Mouse (Mus musculus): ENCODE results near the gene Ism1. TPM values are rescaled to one million over a fixed set of nuclear protein-coding genes. Genes with fewer than 3 reads are reported as not detected.
A peak's percentile ranks its signal among the peaks of the same experiment; 100 is the strongest.

The Ism1 gene
- polyA plus RNA-seq (2015; fragmentation: Nextera tagmentation; extraction: Ambion mirVana): 0.03 TPM in 1 of 2 replicates, not detected in the other

- Histone ChIP-seq H3K27me3 (peaks cover 58% of the 10 kb centered on the region), H3K4me2 (peak within 1 kb of the TSS; percentile 65), H3K9ac (no peak within 1 kb of the TSS; the same call in 1 of the 2 replicates), H3K27ac (replicated peaks) (no peak within 1 kb of the TSS), H3K36me3 (replicated peaks) (no peaks in the 10 kb centered on the region), H3K4me1 (replicated peaks) (no peaks in the 10 kb centered on the region), H3K4me3 (replicated peaks) (peak within 1 kb of the TSS; percentile 54), H3K9me3 (replicated peaks) (no peaks in the 10 kb centered on the region)
- ATAC-seq (ENCODE audit: insufficient read depth): peak; percentile 34
- under 1% methylated on average over 34 of the region's 39 CpGs for WGBS (ENCODE audit: insufficient replicate concordance)
Observed at GRCm38 (mm10) chr2:139677809-139678274, at the start of gene Ism1. Gene Ism1, plus strand, starts transcription at chr2:139678178.

- Histone ChIP-seq H3K9me3 (replicated peaks) (no peaks in the 10 kb centered on the region), H3K9ac (no peak overlapping the region), H3K27ac (replicated peaks) (no peak overlapping the region), H3K4me1 (replicated peaks) (no peaks in the 10 kb centered on the region), H3K4me3 (replicated peaks) (no peak overlapping the region), H3K27me3 (no peaks in the 10 kb centered on the region), H3K36me3 (replicated peaks) (no peaks in the 10 kb centered on the region), H3K4me2 (no peak overlapping the region)
- 59% methylated on average over 4 of the region's 4 CpGs for WGBS (ENCODE audit: insufficient replicate concordance)
- no peak for ATAC-seq (ENCODE audit: insufficient read depth)
Observed at GRCm38 (mm10) chr2:139628731-139629130, 49.2 kb upstream of the Ism1 start.

GRCm38 (mm10) chr2:139629653-139630052 is 48.3 kb upstream of the Ism1 start:
- WGBS (ENCODE audit: insufficient replicate concordance): 77% methylated on average over 3 of the region's 3 CpGs
- ATAC-seq (ENCODE audit: insufficient read depth): no peak

GRCm38 (mm10) chr2:139634506-139634905 is 43.5 kb upstream of the Ism1 start:
- Histone ChIP-seq H3K27ac (replicated peaks) (no peak overlapping the region), H3K4me1 (replicated peaks) (no peaks in the 10 kb centered on the region), H3K9me3 (replicated peaks) (no peaks in the 10 kb centered on the region), H3K36me3 (replicated peaks) (no peaks in the 10 kb centered on the region), H3K9ac (no peak overlapping the region), H3K4me2 (no peak overlapping the region), H3K27me3 (no peaks in the 10 kb centered on the region), H3K4me3 (replicated peaks) (no peak overlapping the region)
- 57% methylated on average over 4 of the region's 4 CpGs for WGBS (ENCODE audit: insufficient replicate concordance)
- no peak for ATAC-seq (ENCODE audit: insufficient read depth)

More at GRCm38 (mm10) chr2:139629653-139630052, 48.3 kb upstream of the Ism1 start:
- Histone ChIP-seq H3K4me1 (replicated peaks) (no peaks in the 10 kb centered on the region), H3K27me3 (no peaks in the 10 kb centered on the region), H3K9me3 (replicated peaks) (no peaks in the 10 kb centered on the region), H3K9ac (no peak overlapping the region), H3K27ac (replicated peaks) (no peak overlapping the region), H3K36me3 (replicated peaks) (no peaks in the 10 kb centered on the region), H3K4me3 (replicated peaks) (no peak overlapping the region), H3K4me2 (no peak overlapping the region)

- H3K4me2 ChIP-seq: no peak overlapping the region
- H3K4me3 ChIP-seq (replicated peaks): no peak overlapping the region
- H3K9ac ChIP-seq: no peak overlapping the region
- H3K27ac ChIP-seq (replicated peaks): no peak overlapping the region
- WGBS (ENCODE audit: insufficient replicate concordance): 32% methylated on average over 2 of the region's 2 CpGs
- H3K9me3 ChIP-seq (replicated peaks): no peaks in the 10 kb centered on the region
- H3K36me3 ChIP-seq (replicated peaks): no peaks in the 10 kb centered on the region
- no peak for ATAC-seq (ENCODE audit: insufficient read depth)
- no peaks in the 10 kb centered on the region for H3K27me3 ChIP-seq
- no peaks in the 10 kb centered on the region for H3K4me1 ChIP-seq (replicated peaks)
Observed at GRCm38 (mm10) chr2:139637861-139638260, 40.1 kb upstream of the Ism1 start.

- Histone ChIP-seq H3K4me1 (replicated peaks) (no peaks in the 10 kb centered on the region), H3K9me3 (replicated peaks) (no peaks in the 10 kb centered on the region), H3K36me3 (replicated peaks) (no peaks in the 10 kb centered on the region), H3K4me3 (replicated peaks) (no peak overlapping the region), H3K4me2 (no peak overlapping the region), H3K27ac (replicated peaks) (no peak overlapping the region), H3K9ac (no peak overlapping the region), H3K27me3 (no peaks in the 10 kb centered on the region)
- ATAC-seq (ENCODE audit: insufficient read depth): no peak
- WGBS (ENCODE audit: insufficient replicate concordance): 38% methylated on average over 7 of the region's 7 CpGs
Observed at GRCm38 (mm10) chr2:139641757-139642385, 36.1 kb upstream of the Ism1 start.

- 56% methylated on average over 3 of the region's 3 CpGs for WGBS (ENCODE audit: insufficient replicate concordance)
- Histone ChIP-seq H3K9ac (no peak overlapping the region), H3K4me2 (no peak overlapping the region), H3K4me1 (replicated peaks) (no peaks in the 10 kb centered on the region), H3K27ac (replicated peaks) (no peak overlapping the region), H3K9me3 (replicated peaks) (no peaks in the 10 kb centered on the region), H3K27me3 (no peaks in the 10 kb centered on the region), H3K4me3 (replicated peaks) (no peak overlapping the region), H3K36me3 (replicated peaks) (no peaks in the 10 kb centered on the region)
- no peak for ATAC-seq (ENCODE audit: insufficient read depth)
Observed at GRCm38 (mm10) chr2:139649518-139649917, 28.5 kb upstream of the Ism1 start.

- Histone ChIP-seq H3K27me3 (no peaks in the 10 kb centered on the region), H3K36me3 (replicated peaks) (no peaks in the 10 kb centered on the region), H3K27ac (replicated peaks) (no peak overlapping the region), H3K4me2 (no peak overlapping the region), H3K4me3 (replicated peaks) (no peak overlapping the region), H3K9me3 (replicated peaks) (no peaks in the 10 kb centered on the region), H3K9ac (no peak overlapping the region), H3K4me1 (replicated peaks) (no peaks in the 10 kb centered on the region)
- 45% methylated on average over 4 of the region's 4 CpGs for WGBS (ENCODE audit: insufficient replicate concordance)
- no peak for ATAC-seq (ENCODE audit: insufficient read depth)
Observed at GRCm38 (mm10) chr2:139656750-139657149, 21.2 kb upstream of the Ism1 start.

- Histone ChIP-seq H3K9me3 (replicated peaks) (no peaks in the 10 kb centered on the region), H3K4me1 (replicated peaks) (no peaks in the 10 kb centered on the region), H3K4me2 (no peak overlapping the region), H3K9ac (no peak overlapping the region), H3K36me3 (replicated peaks) (no peaks in the 10 kb centered on the region), H3K27me3 (peaks cover 23% of the 10 kb centered on the region), H3K27ac (replicated peaks) (no peak overlapping the region), H3K4me3 (replicated peaks) (no peak overlapping the region)
- ATAC-seq (ENCODE audit: insufficient read depth): no peak
- 50% methylated on average over 3 of the region's 3 CpGs for WGBS (ENCODE audit: insufficient replicate concordance)
Observed at GRCm38 (mm10) chr2:139671838-139672237, 6.1 kb upstream of the Ism1 start.

- Histone ChIP-seq H3K9ac (no peak overlapping the region), H3K4me3 (replicated peaks) (no peak overlapping the region), H3K4me2 (no peak overlapping the region), H3K9me3 (replicated peaks) (no peaks in the 10 kb centered on the region), H3K27me3 (peaks cover 29% of the 10 kb centered on the region), H3K27ac (replicated peaks) (no peak overlapping the region), H3K36me3 (replicated peaks) (no peaks in the 10 kb centered on the region), H3K4me1 (replicated peaks) (no peaks in the 10 kb centered on the region)
- 23% methylated on average over 2 of the region's 2 CpGs for WGBS (ENCODE audit: insufficient replicate concordance)
- no peak for ATAC-seq (ENCODE audit: insufficient read depth)
Observed at GRCm38 (mm10) chr2:139672371-139672770, 5.6 kb upstream of the Ism1 start.

- 1% methylated on average over 52 of the region's 52 CpGs for WGBS (ENCODE audit: insufficient replicate concordance)
- Histone ChIP-seq H3K27ac (replicated peaks) (no peak overlapping the region), H3K4me1 (replicated peaks) (no peaks in the 10 kb centered on the region), H3K9ac (no peak overlapping the region), H3K36me3 (replicated peaks) (no peaks in the 10 kb centered on the region), H3K9me3 (replicated peaks) (no peaks in the 10 kb centered on the region), H3K4me3 (replicated peaks) (peak overlapping the region; percentile 54), H3K4me2 (peak overlapping the region; percentile 65), H3K27me3 (peaks cover 58% of the 10 kb centered on the region)
- ATAC-seq (ENCODE audit: insufficient read depth): no peak
Observed at GRCm38 (mm10) chr2:139677065-139677762, 764 bp upstream of the Ism1 start.

All from liver, embryonic 15.5 days (tissue).